Mouse (Mus musculus) hindbrain, embryonic 15.5 days (tissue): ENCODE data around the gene Pla2g4a. TPM values are rescaled to one million over a fixed set of nuclear protein-coding genes. Genes with fewer than 3 reads are reported as not detected.

Experiments
- ATAC-seq: fragments of 200-750 bp; cut with Nextera tagmentation; 2 replicates; pipeline ENCODE4 v1.8.0; 2017; ENCODE audit warnings: low read depth, moderate number of reproducible peaks, moderate TSS enrichment; ENCODE audit not compliant: low FRiP score
- H3K27ac ChIP-seq: fragments of 300-500 bp; sonication (generic); replicated peaks from 2 replicates; pipeline ENCODE4 v1.5.1; 2015; ENCODE audit warnings: mild to moderate bottlenecking, inconsistent platforms
- H3K27me3 ChIP-seq: fragments of 300-500 bp; sonication (generic); 2 replicates; pipeline ENCODE4 v1.6.1; 2015; ENCODE audit warnings: control low read depth, inconsistent platforms
- H3K36me3 ChIP-seq: fragments of 300-500 bp; sonication (generic); 2 replicates; pipeline ENCODE4 v1.6.1; 2015; ENCODE audit warnings: control low read depth, inconsistent platforms
- H3K4me1 ChIP-seq: fragments of 300-500 bp; sonication (generic); replicated peaks from 2 replicates; pipeline ENCODE4 v1.6.1; 2015; ENCODE audit warnings: control low read depth, inconsistent platforms
- H3K4me2 ChIP-seq: fragments of 300-500 bp; sonication (generic); 2 replicates; pipeline ENCODE4 v1.6.1; 2015; ENCODE audit warnings: moderate library complexity, mild to moderate bottlenecking, inconsistent platforms
- H3K4me3 ChIP-seq: fragments of 300-500 bp; sonication (generic); 2 replicates; pipeline ENCODE4 v1.5.1; 2015; ENCODE audit warnings: mild to moderate bottlenecking, inconsistent platforms
- H3K9ac ChIP-seq: fragments of 300-500 bp; sonication (generic); 2 replicates; pipeline ENCODE4 v1.6.1; 2015; ENCODE audit warnings: inconsistent platforms
- H3K9me3 ChIP-seq: fragments of 300-500 bp; sonication (generic); 2 replicates; pipeline ENCODE4 v1.6.1; 2016; ENCODE audit warnings: control low read depth, inconsistent platforms
- WGBS: fragments of 180-500 bp; shearing (Covaris S2); methylation state at CpG from one replicate; pipeline ENCODE4 v1.1.7; 2015; 5-methylcytosine and 5-hydroxymethylcytosine counted together
- polyA plus RNA-seq: library from polyadenylated mRNA; unstranded; fragments of >200 nt; fragmentation: Nextera tagmentation; extraction: Ambion mirVana; gene quantifications from 2 replicates; pipeline ENCODE4 v1.2.1, GENCODE M21; 2015

Gene Pla2g4a
- polyA plus RNA-seq, 1 experiment from 2014 or later: 1.8 TPM

GRCm38 (mm10) chr1:149922219-149922618 lies 38.9 kb downstream of the Pla2g4a start:
- Histone ChIP-seq H3K27me3 (no peaks in the 10 kb centered on the region), H3K9me3 (no peaks in the 10 kb centered on the region), H3K27ac (no peak overlapping the region), H3K36me3 (no peaks in the 10 kb centered on the region), H3K4me2 (no peak overlapping the region), H3K4me1 (no peaks in the 10 kb centered on the region), H3K9ac (no peak overlapping the region), H3K4me3 (no peak overlapping the region)
- ATAC-seq: no peak
- WGBS: 45% methylated on average over 1 of the region's 1 CpGs

GRCm38 (mm10) chr1:149921325-149921724 lies 39.8 kb downstream of the Pla2g4a start:
- ATAC-seq: no peak
- Histone ChIP-seq H3K9me3 (no peaks in the 10 kb centered on the region), H3K4me3 (no peak overlapping the region), H3K4me2 (no peak overlapping the region), H3K9ac (no peak overlapping the region), H3K27ac (no peak overlapping the region), H3K36me3 (no peaks in the 10 kb centered on the region), H3K27me3 (no peaks in the 10 kb centered on the region), H3K4me1 (no peaks in the 10 kb centered on the region)
- 92% methylated on average over 5 of the region's 5 CpGs for WGBS

GRCm38 (mm10) chr1:149919301-149919700 lies 41.8 kb downstream of the Pla2g4a start:
- 70% methylated on average over 7 of the region's 7 CpGs for WGBS

GRCm38 (mm10) chr1:149912984-149913383 lies 48.1 kb downstream of the Pla2g4a start:
- Histone ChIP-seq H3K4me2 (no peak overlapping the region), H3K9ac (no peak overlapping the region), H3K27ac (no peak overlapping the region), H3K27me3 (no peaks in the 10 kb centered on the region), H3K4me3 (no peak overlapping the region), H3K36me3 (no peaks in the 10 kb centered on the region), H3K9me3 (no peaks in the 10 kb centered on the region), H3K4me1 (no peaks in the 10 kb centered on the region)
- WGBS: 82% methylated on average over 4 of the region's 4 CpGs
- ATAC-seq: no peak

More at GRCm38 (mm10) chr1:149919301-149919700, 41.8 kb downstream of the Pla2g4a start:
- no peak overlapping the region for H3K4me3 ChIP-seq
- H3K4me2 ChIP-seq: no peak overlapping the region
- no peak for ATAC-seq
- H3K27me3 ChIP-seq: no peaks in the 10 kb centered on the region
- no peak overlapping the region for H3K9ac ChIP-seq
- H3K4me1 ChIP-seq: no peaks in the 10 kb centered on the region
- H3K27ac ChIP-seq: no peak overlapping the region
- no peaks in the 10 kb centered on the region for H3K9me3 ChIP-seq
- H3K36me3 ChIP-seq: no peaks in the 10 kb centered on the region

GRCm38 (mm10) chr1:149911050-149911449 lies 50.0 kb downstream of the Pla2g4a start:
- Histone ChIP-seq H3K36me3 (no peaks in the 10 kb centered on the region), H3K4me1 (no peaks in the 10 kb centered on the region), H3K9me3 (no peaks in the 10 kb centered on the region), H3K4me2 (no peak overlapping the region), H3K9ac (no peak overlapping the region), H3K27me3 (no peaks in the 10 kb centered on the region), H3K27ac (no peak overlapping the region), H3K4me3 (no peak overlapping the region)
- 81% methylated on average over 4 of the region's 4 CpGs for WGBS
- ATAC-seq: no peak

- H3K36me3 ChIP-seq: no peaks in the 10 kb centered on the region
- H3K4me3 ChIP-seq: no peak overlapping the region
- H3K9ac ChIP-seq: no peak overlapping the region
- WGBS: 76% methylated on average over 4 of the region's 4 CpGs
- no peak for ATAC-seq
- H3K27ac ChIP-seq: no peak overlapping the region
- no peak overlapping the region for H3K4me2 ChIP-seq
- H3K4me1 ChIP-seq: no peaks in the 10 kb centered on the region
- no peaks in the 10 kb centered on the region for H3K27me3 ChIP-seq
- H3K9me3 ChIP-seq: no peaks in the 10 kb centered on the region
These were observed 63.0 kb downstream of the Pla2g4a start for GRCm38 (mm10) chr1:149898001-149898625.

GRCm38 (mm10) chr1:149896590-149896989 lies 64.5 kb downstream of the Pla2g4a start:
- Histone ChIP-seq H3K36me3 (no peaks in the 10 kb centered on the region), H3K4me2 (no peak overlapping the region), H3K4me3 (no peak overlapping the region), H3K27me3 (no peaks in the 10 kb centered on the region), H3K27ac (no peak overlapping the region), H3K4me1 (no peaks in the 10 kb centered on the region), H3K9ac (no peak overlapping the region), H3K9me3 (no peaks in the 10 kb centered on the region)
- WGBS: 50% methylated on average over 5 of the region's 5 CpGs
- peak; percentile 75; the same call in 1 of the 2 replicates for ATAC-seq

- Histone ChIP-seq H3K9me3 (no peaks in the 10 kb centered on the region), H3K9ac (no peak overlapping the region), H3K4me2 (no peak overlapping the region), H3K4me3 (no peak overlapping the region), H3K27me3 (no peaks in the 10 kb centered on the region), H3K4me1 (no peaks in the 10 kb centered on the region), H3K36me3 (no peaks in the 10 kb centered on the region), H3K27ac (no peak overlapping the region)
- 86% methylated on average over 8 of the region's 8 CpGs for WGBS
- no peak for ATAC-seq
These were observed 66.2 kb downstream of the Pla2g4a start for GRCm38 (mm10) chr1:149894940-149895339.

GRCm38 (mm10) chr1:149893903-149894302 lies 67.2 kb downstream of the Pla2g4a start:
- no peaks in the 10 kb centered on the region for H3K9me3 ChIP-seq
- no peak overlapping the region for H3K27ac ChIP-seq
- no peak for ATAC-seq
- H3K36me3 ChIP-seq: no peaks in the 10 kb centered on the region
- H3K27me3 ChIP-seq: no peaks in the 10 kb centered on the region
- no peaks in the 10 kb centered on the region for H3K4me1 ChIP-seq
- no peak overlapping the region for H3K4me2 ChIP-seq
- no peak overlapping the region for H3K4me3 ChIP-seq
- WGBS: 94% methylated on average over 2 of the region's 2 CpGs
- H3K9ac ChIP-seq: no peak overlapping the region

- Histone ChIP-seq H3K36me3 (no peaks in the 10 kb centered on the region), H3K4me2 (no peak overlapping the region), H3K4me3 (no peak overlapping the region), H3K27me3 (no peaks in the 10 kb centered on the region), H3K9me3 (no peaks in the 10 kb centered on the region), H3K4me1 (no peaks in the 10 kb centered on the region), H3K9ac (no peak overlapping the region), H3K27ac (no peak overlapping the region)
- no peak for ATAC-seq
- 77% methylated on average over 5 of the region's 5 CpGs for WGBS
These were observed 70.0 kb downstream of the Pla2g4a start for GRCm38 (mm10) chr1:149891057-149891456.

GRCm38 (mm10) chr1:149882419-149883025 lies 78.6 kb downstream of the Pla2g4a start:
- ATAC-seq: no peak
- H3K4me1 ChIP-seq: no peaks in the 10 kb centered on the region
- no peak overlapping the region for H3K9ac ChIP-seq
- H3K9me3 ChIP-seq: no peaks in the 10 kb centered on the region
- no peaks in the 10 kb centered on the region for H3K36me3 ChIP-seq
- no peak overlapping the region for H3K27ac ChIP-seq
- H3K4me3 ChIP-seq: no peak overlapping the region
- WGBS: 80% methylated on average over 6 of the region's 6 CpGs
- H3K4me2 ChIP-seq: no peak overlapping the region
- H3K27me3 ChIP-seq: no peaks in the 10 kb centered on the region

- 88% methylated on average over 3 of the region's 3 CpGs for WGBS
- H3K36me3 ChIP-seq: no peaks in the 10 kb centered on the region
These were observed 82.9 kb downstream of the Pla2g4a start for GRCm38 (mm10) chr1:149878175-149878574.

GRCm38 (mm10) chr1:149876502-149876901 lies 84.6 kb downstream of the Pla2g4a start:
- H3K9ac ChIP-seq: no peak overlapping the region
- whole genome bisulfite sequencing: 81% methylated on average over 3 of the region's 3 CpGs

More at GRCm38 (mm10) chr1:149878175-149878574, 82.9 kb downstream of the Pla2g4a start:
- no peak overlapping the region for H3K27ac ChIP-seq
- H3K9me3 ChIP-seq: no peaks in the 10 kb centered on the region
- no peaks in the 10 kb centered on the region for H3K4me1 ChIP-seq
- no peaks in the 10 kb centered on the region for H3K27me3 ChIP-seq
- no peak for ATAC-seq
- no peak overlapping the region for H3K4me2 ChIP-seq
- no peak overlapping the region for H3K4me3 ChIP-seq
- H3K9ac ChIP-seq: no peak overlapping the region

More at GRCm38 (mm10) chr1:149876502-149876901, 84.6 kb downstream of the Pla2g4a start:
- H3K27ac ChIP-seq: no peak overlapping the region
- no peak for ATAC-seq
- no peaks in the 10 kb centered on the region for H3K27me3 ChIP-seq
- no peaks in the 10 kb centered on the region for H3K4me1 ChIP-seq
- no peaks in the 10 kb centered on the region for H3K9me3 ChIP-seq
- H3K4me2 ChIP-seq: no peak overlapping the region
- H3K4me3 ChIP-seq: no peak overlapping the region
- H3K36me3 ChIP-seq: no peaks in the 10 kb centered on the region
